Mouse (Mus musculus) WW6 (cell line): ENCODE measurements around the gene Cacng5.
A peak's percentile ranks its signal among the peaks of the same experiment; 100 is the strongest.

Experiments used
- DNase-seq: peaks from one replicate; pipeline ENCODE4 v3.0.0-alpha.2; 2013; ENCODE audit warnings: low read depth, low spot score

The Cacng5 gene

GRCm38 (mm10) chr11:107914634-107915226 is at the start of gene Cacng5:
TSS of gene Cacng5 (minus strand) at chr11:107915055.
- DNase-seq: no peak

- DNase-seq: no peak
These were observed 42.9 kb upstream of the Cacng5 start for GRCm38 (mm10) chr11:107957566-107958350.

- no peak for DNase-seq
These were observed 40.6 kb upstream of the Cacng5 start for GRCm38 (mm10) chr11:107955191-107956062.

GRCm38 (mm10) chr11:107951431-107951830 is 36.6 kb upstream of the Cacng5 start:
- no peak for DNase-seq

GRCm38 (mm10) chr11:107950658-107951057 is 35.8 kb upstream of the Cacng5 start:
- DNase-seq: no peak

- no peak for DNase-seq
These were observed 35.4 kb upstream of the Cacng5 start for GRCm38 (mm10) chr11:107950211-107950610.

- no peak for DNase-seq
These were observed 33.1 kb upstream of the Cacng5 start for GRCm38 (mm10) chr11:107947951-107948350.

- DNase-seq: no peak
These were observed 32.0 kb upstream of the Cacng5 start for GRCm38 (mm10) chr11:107946823-107947222.

- DNase-seq: no peak
These were observed 22.1 kb upstream of the Cacng5 start for GRCm38 (mm10) chr11:107936929-107937328.

- no peak for DNase-seq
These were observed 16.9 kb upstream of the Cacng5 start for GRCm38 (mm10) chr11:107931721-107932120.

GRCm38 (mm10) chr11:107931288-107931687 is 16.4 kb upstream of the Cacng5 start:
- no peak for DNase-seq

GRCm38 (mm10) chr11:107929712-107930111 is 14.9 kb upstream of the Cacng5 start:
- DNase-seq: no peak

- DNase-seq: no peak
These were observed 5.1 kb upstream of the Cacng5 start for GRCm38 (mm10) chr11:107919852-107920508.

- DNase-seq: no peak
These were observed 2.9 kb upstream of the Cacng5 start for GRCm38 (mm10) chr11:107917721-107918235.

GRCm38 (mm10) chr11:107913317-107913716 is 1.5 kb downstream of the Cacng5 start:
- no peak for DNase-seq

- DNase-seq: no peak
These were observed 9.5 kb downstream of the Cacng5 start for GRCm38 (mm10) chr11:107905364-107905763.

- no peak for DNase-seq
These were observed 10.8 kb downstream of the Cacng5 start for GRCm38 (mm10) chr11:107903966-107904605.

GRCm38 (mm10) chr11:107900470-107900869 is 14.4 kb downstream of the Cacng5 start:
- peak; percentile 34 for DNase-seq

- no peak for DNase-seq
These were observed 16.2 kb downstream of the Cacng5 start for GRCm38 (mm10) chr11:107898698-107899097.

- no peak for DNase-seq
These were observed 19.2 kb downstream of the Cacng5 start for GRCm38 (mm10) chr11:107895635-107896034.

GRCm38 (mm10) chr11:107891377-107891776 is 23.5 kb downstream of the Cacng5 start:
- no peak for DNase-seq
